Mouse (Mus musculus): ENCODE results near the gene Nelfb. TPM values are rescaled to one million over a fixed set of nuclear protein-coding genes. Genes with fewer than 3 reads are reported as not detected.

Gene Nelfb
- total RNA-seq, 2 experiments from 2014 or later: 55.4 to 58.5 TPM

DNA sequence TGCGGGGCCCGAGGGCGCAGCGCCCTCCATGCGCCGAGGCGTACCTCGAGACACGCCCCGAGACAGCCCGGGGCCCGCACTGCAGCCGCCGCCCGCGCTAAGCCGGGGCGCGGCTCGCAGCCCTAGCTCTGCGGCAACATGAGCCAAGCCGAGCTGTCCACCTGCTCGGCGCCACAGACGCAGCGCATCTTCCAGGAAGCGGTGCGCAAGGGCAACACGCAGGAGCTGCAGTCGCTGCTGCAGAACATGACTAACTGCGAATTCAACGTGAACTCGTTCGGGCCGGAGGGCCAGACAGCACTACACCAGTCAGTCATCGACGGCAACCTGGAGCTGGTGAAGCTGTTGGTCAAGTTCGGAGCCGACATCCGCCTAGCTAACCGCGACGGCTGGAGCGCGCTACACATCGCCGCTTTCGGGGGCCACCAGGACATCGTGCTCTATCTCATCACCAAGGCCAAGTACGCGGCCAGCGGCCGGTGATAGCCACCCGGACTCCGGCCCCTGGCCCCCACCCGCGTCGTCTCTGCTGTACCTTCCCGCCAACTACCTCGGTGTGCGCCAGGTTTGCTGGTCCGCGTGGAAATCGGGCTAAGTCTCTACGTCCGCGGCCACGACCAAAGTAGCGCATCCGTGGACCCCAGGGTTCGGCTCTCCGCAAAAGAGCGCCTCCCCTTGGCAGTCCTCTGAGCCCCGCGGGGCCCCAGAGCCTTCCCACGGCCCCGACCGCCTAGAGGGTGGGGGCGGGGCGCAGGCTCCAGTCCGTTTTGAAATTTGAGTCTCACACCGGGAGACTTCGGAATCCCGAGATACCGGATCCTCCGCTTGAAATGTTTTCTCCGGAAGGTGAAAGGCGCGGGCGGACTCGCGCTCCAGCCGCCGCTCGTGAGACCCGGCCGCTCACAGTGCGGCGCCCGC is 30.1 kb downstream of the Nelfb start:
- DNase-seq (ENCODE audit: low spot score in 2 of 2): peak in 1 of 2 experiments; percentile 47
- intact Hi-C loops (cut with DNase I): loop anchor here (5.0 kb wide), 1 partner anchor 84 kb away; the partner anchor contains the start of gene Noxa1

DNA sequence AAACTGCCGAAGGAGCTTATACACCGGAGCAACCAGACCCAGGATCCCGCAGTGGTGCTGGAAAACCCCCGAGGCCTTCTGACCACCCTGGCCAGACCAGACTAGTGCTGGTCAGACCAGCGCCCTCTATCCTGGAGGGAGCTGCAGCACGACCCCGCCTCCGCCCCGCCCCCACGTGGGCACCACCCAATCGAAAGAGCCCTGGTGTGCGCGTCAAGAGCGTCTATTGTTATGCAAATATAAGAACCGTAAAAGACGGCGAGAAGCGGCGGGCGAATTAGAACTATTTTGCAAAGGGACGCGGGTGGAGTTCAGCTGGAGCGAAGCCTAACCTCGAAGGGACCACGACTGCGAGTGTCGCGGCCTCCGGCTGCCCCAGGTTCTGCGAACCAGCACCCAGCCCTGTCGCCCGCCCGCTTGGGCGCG is 30.8 kb downstream of the Nelfb start, which contains the start of gene Nrarp:
Gene Nrarp, plus strand, starts transcription at position 281 of the 426 bp plus-strand sequence.
- intact Hi-C loops (cut with DNase I): loop anchor here (5.0 kb wide), 1 partner anchor 83 kb away; the partner anchor contains the start of gene Noxa1
- peak; percentile 90 for DNase-seq (ENCODE audit: low spot score in 2 of 2)

DNA sequence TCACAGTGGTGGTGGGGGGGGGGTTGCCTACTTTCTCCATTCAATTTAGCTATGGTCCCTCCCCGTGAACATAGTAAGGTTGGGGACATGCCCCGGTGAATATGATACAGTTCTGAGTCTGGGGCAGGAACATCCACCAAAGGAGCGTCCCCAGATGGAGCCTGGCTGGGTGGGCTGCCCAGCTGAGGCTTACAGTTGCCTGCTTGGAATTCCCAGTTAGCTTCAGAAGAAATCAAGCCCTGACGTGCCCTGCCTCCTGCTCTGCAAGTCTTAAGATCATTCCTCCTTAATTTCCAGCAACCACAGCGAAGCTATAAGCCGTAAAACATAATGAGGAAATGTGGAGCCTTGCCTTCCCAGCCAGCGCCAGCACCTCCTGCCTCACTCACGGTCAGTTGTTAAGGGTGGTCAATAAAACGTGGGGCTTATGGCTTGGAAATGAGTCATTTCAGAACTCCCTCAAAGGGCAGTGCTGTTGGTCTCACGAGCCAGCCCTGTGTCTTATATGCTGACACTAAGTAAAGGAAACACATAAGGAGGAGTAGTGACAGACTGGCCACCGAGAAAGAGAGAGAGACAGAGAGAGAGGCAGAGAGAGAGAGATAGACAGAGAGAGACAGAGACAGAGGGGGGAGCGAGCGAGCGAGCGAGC is 31.6 kb downstream of the Nelfb start:
- intact Hi-C loops (cut with DNase I): loop anchor here (5.0 kb wide), 1 partner anchor 82 kb away; the partner anchor contains the start of gene Noxa1
- DNase-seq (ENCODE audit: low spot score in 2 of 2): no peak

DNA sequence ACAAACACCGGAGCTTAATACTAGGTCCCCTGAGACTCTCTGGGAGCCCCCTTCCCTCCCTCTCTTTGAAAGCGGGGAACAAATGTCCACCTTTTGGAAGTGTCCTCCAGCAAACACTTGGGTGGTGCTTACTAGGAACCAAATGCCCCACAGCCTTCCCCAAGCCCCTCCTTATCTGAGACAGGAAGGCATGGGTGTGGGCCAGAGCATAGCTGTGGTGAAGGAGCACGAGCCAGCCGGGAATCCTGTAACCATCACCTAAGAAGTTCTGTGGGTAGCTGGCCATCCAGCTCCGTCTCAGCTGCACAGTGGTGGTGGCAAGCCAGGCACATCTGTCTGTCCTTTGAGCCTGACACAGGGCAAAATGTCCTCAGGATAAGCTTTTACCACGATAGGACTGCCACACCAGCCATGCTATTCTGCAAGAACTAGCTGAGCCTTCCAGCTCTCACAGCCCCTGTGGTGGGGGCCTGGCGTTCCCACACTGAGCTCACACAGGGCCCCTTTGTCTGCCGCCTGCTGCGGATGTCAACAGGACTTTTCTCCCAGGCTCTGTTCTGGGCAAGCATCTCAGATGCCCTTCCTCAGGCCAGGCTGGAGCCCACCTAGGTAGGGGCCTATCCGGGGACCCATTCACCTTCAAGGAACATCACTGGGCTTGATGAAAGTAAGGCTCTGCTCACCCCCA is 32.9 kb downstream of the Nelfb start:
- peak in 1 of 2 experiments; percentile 26 for DNase-seq (ENCODE audit: low spot score in 2 of 2)
- intact Hi-C loops (cut with DNase I): no loop called here

DNA sequence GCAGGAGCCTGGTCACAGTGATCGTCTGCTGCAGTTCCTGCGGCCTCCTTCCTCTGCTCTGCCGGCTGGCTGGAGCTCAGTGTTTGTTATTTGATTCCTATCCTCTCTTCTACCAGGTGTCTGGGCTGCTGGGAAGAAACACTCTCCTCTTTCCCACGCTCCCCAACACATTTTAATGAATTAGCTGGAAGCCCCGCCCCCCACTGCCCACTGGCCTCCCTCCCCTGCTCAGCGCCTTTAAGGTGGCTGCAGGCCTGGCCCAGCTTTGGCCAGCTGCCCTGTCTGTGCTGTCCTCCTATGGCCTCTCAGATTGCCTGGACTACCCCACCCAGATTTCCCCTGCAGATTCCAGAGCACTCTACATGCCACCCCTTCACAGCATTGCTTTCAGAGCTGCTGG is 33.6 kb downstream of the Nelfb start:
- DNase-seq (ENCODE audit: low spot score in 2 of 2): peak in 1 of 2 experiments; percentile 25
- intact Hi-C loops (cut with DNase I): no loop called here

DNA sequence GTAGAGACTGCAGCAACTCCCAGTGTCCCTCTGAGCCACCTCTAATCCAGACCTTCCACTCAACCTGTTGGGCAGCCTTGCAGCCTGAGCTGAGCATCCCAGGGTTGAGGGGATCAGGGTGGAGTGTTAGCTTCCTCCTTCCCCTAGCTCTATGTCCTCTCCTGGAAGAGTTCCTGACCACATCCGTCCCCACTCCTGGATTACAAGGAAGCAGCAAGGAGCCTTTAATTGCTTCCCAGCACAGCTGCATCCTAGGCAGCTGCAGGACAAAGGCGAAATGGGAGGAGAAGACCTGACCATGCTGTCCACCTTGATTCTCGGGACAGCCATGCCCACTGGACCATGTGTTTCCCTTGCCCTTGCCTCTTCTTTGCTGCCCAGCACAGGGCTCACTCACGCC is 34.2 kb downstream of the Nelfb start:
- intact Hi-C loops (cut with DNase I): no loop called here
- DNase-seq (ENCODE audit: low spot score in 2 of 2): no peak

DNA sequence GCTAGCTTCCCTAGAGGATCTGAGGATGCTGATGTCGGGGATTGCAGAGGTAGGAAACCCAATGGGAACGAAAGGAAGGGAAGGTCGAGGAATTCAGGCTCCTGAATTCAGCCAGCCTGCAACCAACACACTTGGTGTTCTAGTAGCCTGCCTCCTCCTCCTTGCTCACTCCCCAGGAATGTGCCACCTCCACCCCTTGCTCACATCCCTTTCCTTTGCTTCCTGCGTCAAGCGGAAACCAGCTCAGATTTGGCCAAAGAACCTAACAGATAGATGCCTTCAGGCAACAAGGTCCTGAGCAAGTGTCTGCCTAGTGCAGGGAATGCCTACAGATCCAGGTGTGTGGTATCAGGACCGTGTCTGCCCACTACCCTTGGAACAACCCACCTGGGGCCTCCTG is 34.7 kb downstream of the Nelfb start:
- no peak for DNase-seq (ENCODE audit: low spot score in 2 of 2)

DNA sequence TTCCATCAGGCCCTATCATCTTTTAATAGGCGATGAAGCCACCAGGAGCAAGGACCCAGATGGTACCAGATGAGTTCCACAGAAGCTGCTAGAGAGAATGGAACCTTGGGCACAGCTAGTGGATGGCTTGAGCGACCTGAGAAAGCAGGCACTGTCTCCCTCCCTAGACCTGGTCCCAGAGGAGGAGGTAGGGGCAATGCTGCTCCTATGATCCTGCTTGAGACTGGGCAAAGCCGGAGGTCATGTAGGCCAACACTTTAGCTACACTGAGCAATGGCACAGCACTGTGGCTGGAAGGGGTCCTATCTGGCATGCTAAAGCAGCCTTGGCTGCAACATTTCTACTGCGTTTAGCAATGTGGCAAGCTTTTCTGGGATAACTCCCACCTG is 35.6 kb downstream of the Nelfb start:
- intact Hi-C loops (cut with DNase I): no loop called here
- DNase-seq (ENCODE audit: low spot score in 2 of 2): no peak

More for the DNA sequence above, 34.7 kb downstream of the Nelfb start:
- intact Hi-C loops (cut with DNase I): no loop called here

DNA sequence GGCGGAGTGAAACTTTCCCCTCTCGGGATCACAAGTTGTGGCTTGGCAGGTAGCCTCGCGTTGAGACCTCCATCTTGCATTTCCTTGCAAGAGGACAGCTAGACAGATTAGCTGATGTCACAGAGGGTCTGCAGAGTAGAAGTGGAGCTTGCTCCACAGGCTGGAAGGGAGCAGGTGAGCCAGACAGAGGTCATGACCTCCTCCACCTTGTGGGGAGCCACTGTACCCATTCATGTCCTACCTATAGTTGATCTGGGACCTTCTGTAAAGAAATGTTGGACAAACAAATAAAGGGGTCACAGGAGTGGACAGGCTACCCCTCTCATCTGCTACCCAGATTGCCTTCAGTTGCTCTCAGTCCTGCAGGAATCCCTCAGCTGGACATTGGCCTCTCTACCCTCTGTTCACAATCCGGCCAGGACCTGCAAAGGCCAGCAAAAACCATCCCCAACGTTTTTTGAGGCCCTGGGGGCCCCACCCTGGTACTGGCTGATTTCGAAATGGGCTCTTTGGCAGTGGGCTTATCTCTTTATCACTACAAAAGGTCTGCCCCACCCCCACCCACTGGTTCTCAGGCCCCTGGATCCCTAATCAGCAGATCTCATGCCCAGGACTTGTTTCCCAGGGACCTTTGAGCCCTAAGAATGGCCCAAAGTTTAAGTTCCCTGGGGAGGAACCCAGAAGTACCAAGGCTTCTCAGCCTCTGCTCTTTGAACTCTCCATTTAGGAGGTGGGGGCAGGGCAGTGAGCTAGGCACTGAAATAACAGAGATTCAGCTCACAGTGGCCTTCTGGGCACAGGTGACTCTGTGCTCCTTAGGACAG is 36.2 kb downstream of the Nelfb start:
- DNase-seq (ENCODE audit: low spot score in 2 of 2): no peak
- intact Hi-C loops (cut with DNase I): no loop called here

DNA sequence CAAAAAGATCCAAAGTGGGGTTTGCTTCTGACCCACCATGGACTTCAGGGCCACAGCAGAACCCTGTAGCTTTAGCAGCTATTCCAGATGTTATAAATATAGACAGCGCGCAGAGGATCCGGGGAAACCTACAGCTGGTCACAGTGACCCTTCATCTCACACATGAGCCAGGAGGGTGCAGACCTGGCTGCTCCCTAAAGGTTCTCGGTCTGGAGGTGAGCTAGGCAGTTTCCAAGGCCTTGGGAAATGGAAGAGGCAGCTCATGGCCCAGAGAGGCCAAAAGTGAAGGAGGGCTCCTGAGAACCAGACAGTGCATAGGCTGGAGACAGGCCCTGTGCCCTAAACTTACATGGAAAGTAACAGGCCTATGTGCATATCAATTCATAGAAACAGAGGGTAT is 37.5 kb downstream of the Nelfb start:
- intact Hi-C loops (cut with DNase I): no loop called here
- DNase-seq (ENCODE audit: low spot score in 2 of 2): no peak

DNA sequence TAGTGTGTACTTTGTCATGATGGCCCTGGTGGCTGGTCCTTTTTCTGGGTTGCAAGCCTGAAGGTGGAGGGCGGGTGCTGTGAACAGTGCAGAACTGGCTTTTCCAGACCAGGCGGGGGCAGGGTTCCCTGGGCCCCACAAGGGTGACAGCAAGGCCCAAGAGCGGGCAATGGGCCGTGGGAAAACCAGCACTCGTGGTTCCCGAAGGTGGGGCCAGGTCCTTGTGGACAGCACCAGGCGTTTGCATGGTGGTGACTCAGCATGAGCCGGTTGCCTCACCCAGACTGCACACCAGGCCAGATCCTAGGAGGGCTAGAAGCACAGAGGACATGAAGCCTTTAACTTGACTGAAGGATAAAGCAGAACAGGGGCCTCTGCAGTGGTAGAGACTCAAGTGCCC is 38.7 kb downstream of the Nelfb start:
- DNase-seq (ENCODE audit: low spot score in 2 of 2): no peak
- intact Hi-C loops (cut with DNase I): no loop called here

DNA sequence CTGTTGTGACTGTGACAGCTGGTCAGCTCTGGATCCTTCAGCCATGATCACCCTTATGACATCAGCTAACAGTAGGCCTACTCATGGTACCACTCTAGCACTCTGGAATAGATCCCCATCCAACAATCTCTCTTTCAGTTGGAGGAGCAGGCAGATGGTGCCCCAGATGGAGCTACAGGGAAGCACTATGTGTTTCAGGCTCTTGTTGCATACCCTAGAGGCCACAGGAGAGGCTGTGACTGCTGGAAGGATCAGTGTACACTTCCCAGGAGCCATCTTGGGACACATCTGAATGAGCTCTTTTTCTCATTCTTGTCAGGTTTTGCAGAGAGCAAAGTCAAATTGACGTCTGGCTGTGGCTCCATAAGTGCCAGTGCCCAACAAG is 39.5 kb downstream of the Nelfb start:
- DNase-seq (ENCODE audit: low spot score in 2 of 2): no peak
- intact Hi-C loops (cut with DNase I): no loop called here

DNA sequence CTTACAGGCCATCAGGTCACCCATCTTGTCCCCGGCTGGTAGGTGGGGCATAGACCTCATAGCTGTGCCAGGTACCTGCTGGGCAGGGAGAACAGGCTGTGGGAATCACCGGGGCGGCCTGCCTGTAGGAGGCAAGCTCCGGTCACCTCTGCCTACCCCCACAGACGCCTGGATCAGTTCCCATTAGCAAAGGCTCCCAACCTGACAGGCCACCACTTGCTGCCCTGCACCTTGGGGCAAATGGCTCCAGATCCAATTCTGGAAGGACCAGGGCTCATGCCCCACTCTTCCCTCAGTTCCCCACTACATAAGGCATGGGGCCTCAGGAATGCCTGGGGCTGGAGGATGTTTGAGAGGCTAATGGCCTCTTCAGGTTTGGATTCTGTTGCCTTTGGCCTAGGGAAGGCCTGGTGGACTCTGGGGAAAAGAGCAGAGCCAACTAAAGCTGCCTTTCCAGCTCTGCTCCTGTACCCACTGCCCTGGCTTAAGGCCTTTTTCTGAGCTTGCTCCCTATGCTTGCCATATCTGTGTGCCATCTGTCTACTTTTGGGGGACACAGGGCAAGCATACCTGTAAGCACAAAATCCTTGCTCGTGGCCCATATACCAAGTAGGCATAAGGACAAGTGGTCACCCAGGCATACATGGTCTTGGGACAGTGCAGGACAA is 40.1 kb downstream of the Nelfb start:
- intact Hi-C loops (cut with DNase I): no loop called here
- no peak for DNase-seq (ENCODE audit: low spot score in 2 of 2)

DNA sequence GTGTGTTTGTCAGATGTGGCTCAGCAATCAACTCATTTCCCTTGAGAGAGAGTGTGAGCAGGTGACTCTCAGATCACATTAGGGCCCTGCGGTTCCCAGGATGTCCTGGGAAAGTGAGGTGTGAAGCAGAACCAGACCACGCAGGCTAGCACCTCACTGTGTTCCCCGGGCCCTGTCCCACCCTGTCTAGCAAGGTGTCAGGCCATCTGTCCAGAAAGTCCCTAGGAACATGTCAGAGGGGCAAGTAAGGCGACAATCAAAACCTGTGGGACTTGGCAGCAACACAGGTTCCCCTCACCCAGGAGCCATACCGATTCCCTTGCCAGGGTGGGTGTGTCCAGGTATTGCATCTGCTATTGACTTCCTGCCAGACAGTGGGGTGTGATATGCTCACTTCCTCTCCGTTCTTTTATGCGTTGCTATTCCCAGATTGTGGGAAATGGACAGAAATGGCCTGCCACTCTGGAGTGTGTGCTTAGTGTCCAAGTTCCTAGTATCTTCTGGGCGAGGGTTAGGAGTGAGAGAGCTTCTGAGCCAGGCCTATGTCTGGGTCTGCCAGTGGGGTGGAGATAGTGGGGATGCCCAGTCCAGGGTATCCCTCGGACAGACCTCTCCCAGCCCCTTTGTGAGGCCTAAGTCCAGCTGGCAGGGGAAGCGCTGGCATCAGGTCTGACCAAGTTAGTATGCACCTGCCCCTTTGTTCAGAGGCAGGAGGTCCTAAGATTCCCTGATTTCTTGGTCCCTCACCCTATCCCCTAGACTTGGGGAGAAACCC is 40.8 kb downstream of the Nelfb start:
- intact Hi-C loops (cut with DNase I): no loop called here

DNA sequence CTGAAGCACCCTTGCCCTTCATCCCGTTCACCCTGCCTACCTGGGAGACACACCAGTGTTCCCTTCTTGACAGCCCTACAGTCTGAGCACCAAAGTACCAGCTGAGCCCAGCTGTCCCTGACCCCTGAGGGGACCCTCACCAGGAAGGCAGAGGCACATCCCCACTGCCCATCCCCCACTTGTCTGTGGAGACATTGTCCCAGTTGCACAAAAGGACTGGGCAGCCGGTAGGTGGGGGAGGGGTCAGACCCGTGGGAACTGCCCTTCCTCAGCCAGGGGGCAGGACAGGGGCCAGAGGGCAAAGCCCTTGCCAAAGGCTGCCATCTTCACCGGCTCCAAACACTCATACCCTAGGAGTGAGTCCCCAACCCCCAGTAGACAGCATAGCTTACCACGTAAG is 41.5 kb downstream of the Nelfb start:
- intact Hi-C loops (cut with DNase I): no loop called here
- no peak for DNase-seq (ENCODE audit: low spot score in 2 of 2)

More for the DNA sequence above, 40.8 kb downstream of the Nelfb start:
- no peak for DNase-seq (ENCODE audit: low spot score in 2 of 2)

DNA sequence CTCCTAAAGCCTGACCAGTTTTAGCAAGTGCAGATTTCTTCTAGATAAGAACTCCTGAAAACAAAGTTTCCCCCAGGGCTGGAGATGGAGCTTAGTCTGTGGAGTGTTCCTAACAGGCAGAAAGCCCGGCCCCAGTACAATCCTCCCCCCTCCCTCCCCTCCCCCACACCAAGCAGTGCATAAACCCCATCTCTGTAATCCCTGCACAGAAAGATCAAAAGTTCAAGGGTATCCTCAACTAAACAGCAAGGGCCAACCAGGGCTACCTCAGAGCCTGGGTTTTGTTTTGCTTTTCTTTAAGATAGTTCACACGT is 42.7 kb downstream of the Nelfb start:
- no peak for DNase-seq (ENCODE audit: low spot score in 2 of 2)
- intact Hi-C loops (cut with DNase I): no loop called here

DNA sequence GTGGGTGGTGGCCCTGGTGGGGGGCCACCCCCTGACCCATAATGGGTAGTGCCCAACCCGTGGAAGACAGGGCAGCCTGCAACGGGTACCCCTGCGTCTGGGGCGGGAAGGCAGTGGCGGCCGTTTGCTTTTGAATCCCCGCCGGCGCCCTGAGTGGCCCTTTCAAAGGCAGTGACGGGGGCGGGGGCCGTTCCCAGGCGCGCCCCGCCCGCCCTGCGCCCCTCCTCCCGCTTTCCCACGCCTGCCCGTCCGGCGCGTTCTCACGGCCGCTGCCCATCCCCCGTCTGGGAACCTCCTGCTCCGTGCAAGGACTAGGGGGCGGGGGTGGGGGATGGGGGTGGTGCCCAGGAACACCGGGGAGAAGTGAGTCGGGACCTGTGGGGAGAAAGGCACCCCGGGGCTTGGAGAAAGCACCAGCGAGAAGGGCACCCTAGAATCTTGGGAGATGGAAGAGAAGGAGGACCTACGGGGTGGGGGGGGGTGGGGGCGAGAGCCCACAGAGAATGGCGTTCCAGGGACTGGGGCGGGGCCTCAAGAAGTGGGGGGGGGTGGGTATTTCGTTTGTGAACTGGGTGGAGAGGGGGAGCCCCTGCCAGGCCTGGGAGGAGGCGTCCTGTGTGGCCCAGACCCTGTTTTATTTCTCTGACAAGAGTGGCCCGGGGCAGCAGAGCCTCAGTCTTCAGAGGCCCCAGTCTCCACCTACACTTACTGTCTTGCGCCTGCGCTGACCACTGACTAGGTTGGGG is 43.2 kb downstream of the Nelfb start:
- intact Hi-C loops (cut with DNase I): no loop called here
- peak in 1 of 2 experiments; percentile 48 for DNase-seq (ENCODE audit: low spot score in 2 of 2)

DNA sequence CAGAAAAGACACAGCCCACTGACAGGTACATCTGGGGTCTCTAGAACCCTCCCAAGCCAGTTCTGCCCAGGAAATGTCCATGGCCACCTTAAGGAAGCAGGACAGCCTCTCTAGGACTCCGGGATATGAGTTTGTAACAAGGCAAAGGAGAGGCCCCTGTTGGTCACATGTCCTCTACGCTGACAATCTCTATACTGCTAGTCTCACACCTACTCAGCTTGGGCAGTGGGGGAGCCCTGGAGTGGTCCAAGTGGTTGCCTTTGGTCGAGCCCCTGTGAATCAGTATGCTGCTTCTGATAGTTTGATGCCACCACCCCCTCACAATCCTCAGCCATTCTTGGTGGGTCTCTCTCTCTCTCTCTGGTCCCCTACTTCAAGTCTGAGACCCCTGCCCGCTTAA is 43.8 kb downstream of the Nelfb start:
- intact Hi-C loops (cut with DNase I): no loop called here

More for the DNA sequence above, 43.8 kb downstream of the Nelfb start:
- no peak for DNase-seq (ENCODE audit: low spot score in 2 of 2)

All from left cerebral cortex, postnatal 36 days (tissue).